Mouse (Mus musculus): ENCODE measurements around the gene Tmem204. TPM values are rescaled to one million over a fixed set of nuclear protein-coding genes. Genes with fewer than 3 reads are reported as not detected.

The Tmem204 gene
- polyA plus RNA-seq, 1 experiment from 2014 or later: 9.4 TPM

DNA sequence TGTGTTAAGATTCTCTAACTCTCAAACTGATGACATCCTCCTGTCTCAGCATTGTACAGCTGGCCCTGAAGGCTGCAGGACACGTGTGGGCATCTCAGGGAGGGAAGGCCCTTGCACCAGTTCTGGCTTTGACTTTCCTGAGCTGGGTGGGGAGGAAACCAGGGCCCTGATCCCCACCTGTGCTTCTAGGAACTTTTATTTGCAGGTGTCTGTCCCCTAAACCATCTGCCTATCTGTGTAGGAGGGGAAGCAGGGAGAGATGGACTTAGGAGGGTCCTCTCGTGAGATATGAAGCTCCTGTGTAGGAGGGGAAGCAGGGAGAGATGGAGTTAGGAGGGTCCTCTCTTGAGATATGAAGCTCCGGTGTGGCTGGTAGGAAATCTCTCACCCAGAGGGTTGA lies 504 bp downstream of the Tmem204 start:
- DNase-seq (no peak), ATAC-seq (no peak)
- H3K4me2 ChIP-seq (ENCODE audit: low read depth, low read length): no peak overlapping the region; the same call in 1 of the 2 replicates
- H3K36me3 ChIP-seq (replicated peaks; ENCODE audit: insufficient read depth, low read length): no peaks in the 10 kb centered on the region
- H3K9me3 ChIP-seq (ENCODE audit: low read length): no peaks in the 10 kb centered on the region
- H3K4me1 ChIP-seq (ENCODE audit: insufficient read depth): peaks cover 19% of the 10 kb centered on the region
- H3K9ac ChIP-seq (replicated peaks): no peak overlapping the region
- H3K27ac ChIP-seq (ENCODE audit: low read depth): no peak overlapping the region
- H3K4me3 ChIP-seq (ENCODE audit: low read depth, low read length): no peak overlapping the region
- WGBS (ENCODE audit: insufficient replicate concordance): 67% methylated on average over 3 of the region's 3 CpGs
- no peaks in the 10 kb centered on the region for H3K27me3 ChIP-seq (ENCODE audit: insufficient read depth, low read length)
- TF ChIP-seq CTCF (IDR thresholded peaks at IDR 0.05; ENCODE audit: low read depth) (no peak), EP300 (IDR thresholded peaks at IDR 0.05; ENCODE audit: low read depth) (no peak)

DNA sequence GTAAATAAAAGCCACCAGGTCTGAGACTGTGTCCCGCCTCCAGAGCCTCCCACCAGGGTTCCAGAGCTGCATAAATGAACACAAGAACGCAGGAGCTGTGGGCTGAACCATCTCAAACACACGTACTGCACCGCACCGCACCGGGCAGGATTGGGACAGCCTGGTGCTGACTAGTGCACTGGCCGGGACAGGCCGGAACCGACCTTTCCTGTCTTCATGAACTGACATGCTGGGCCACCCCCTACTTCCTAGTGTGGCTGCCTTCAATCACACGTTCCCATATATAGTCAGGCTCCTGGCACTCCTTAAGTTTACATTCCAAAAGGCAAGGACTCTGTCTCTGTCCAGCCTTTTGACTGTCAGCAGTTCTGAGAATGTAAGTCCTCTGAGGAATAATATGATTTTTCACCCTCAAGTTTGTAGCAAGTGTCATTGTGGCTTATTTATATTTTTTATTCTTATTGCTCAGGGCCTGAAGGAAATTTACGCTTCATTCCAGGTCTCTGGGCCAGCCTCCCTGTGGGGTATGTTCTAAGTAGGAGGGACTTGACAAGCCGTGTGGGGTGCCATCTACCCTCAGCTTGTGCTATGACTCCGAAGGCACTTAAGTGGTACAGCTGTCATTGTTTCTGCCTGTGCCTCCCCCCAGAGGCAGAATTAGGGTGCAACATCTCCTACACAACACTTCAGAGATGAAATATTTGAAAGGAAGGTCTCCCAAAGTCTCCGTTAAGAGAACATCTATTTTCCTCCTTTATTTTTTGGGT lies 1.1 kb downstream of the Tmem204 start:
- Histone ChIP-seq H3K36me3 (replicated peaks; ENCODE audit: insufficient read depth, low read length) (no peaks in the 10 kb centered on the region), H3K4me1 (ENCODE audit: insufficient read depth) (peaks cover 14% of the 10 kb centered on the region), H3K9ac (replicated peaks) (no peak overlapping the region), H3K27ac (ENCODE audit: low read depth) (peak overlapping the region; percentile 70), H3K4me3 (ENCODE audit: low read depth, low read length) (no peak overlapping the region), H3K4me2 (ENCODE audit: low read depth, low read length) (peak overlapping the region; percentile 2; the same call in 1 of the 2 replicates), H3K9me3 (ENCODE audit: low read length) (no peaks in the 10 kb centered on the region), H3K27me3 (ENCODE audit: insufficient read depth, low read length) (no peaks in the 10 kb centered on the region)
- DNase-seq: peak; percentile 22
- 48% methylated on average over 14 of the region's 14 CpGs for WGBS (ENCODE audit: insufficient replicate concordance)
- TF ChIP-seq EP300 (IDR thresholded peaks at IDR 0.05; ENCODE audit: low read depth): no peak
- TF ChIP-seq CTCF (IDR thresholded peaks at IDR 0.05; ENCODE audit: low read depth): peak; percentile 57
- ATAC-seq: peak; percentile 57

GRCm38 (mm10) chr17:25080960-25081381 lies 2.4 kb downstream of the Tmem204 start:
- H3K9ac ChIP-seq (replicated peaks): peak overlapping the region; percentile 60
- no peak for TF ChIP-seq CTCF (IDR thresholded peaks at IDR 0.05; ENCODE audit: low read depth)
- no peak for TF ChIP-seq EP300 (IDR thresholded peaks at IDR 0.05; ENCODE audit: low read depth)
- ATAC-seq (no peak; the same call in 1 of the 2 replicates), DNase-seq (no peak)
- H3K36me3 ChIP-seq (replicated peaks; ENCODE audit: insufficient read depth, low read length): no peaks in the 10 kb centered on the region
- peaks cover under 1% of the 10 kb centered on the region for H3K4me1 ChIP-seq (ENCODE audit: insufficient read depth)
- 52% methylated on average over 11 of the region's 11 CpGs for WGBS (ENCODE audit: insufficient replicate concordance)
- peak overlapping the region; percentile 48 for H3K4me3 ChIP-seq (ENCODE audit: low read depth, low read length)
- no peaks in the 10 kb centered on the region for H3K9me3 ChIP-seq (ENCODE audit: low read length)
- peak overlapping the region; percentile 45 for H3K4me2 ChIP-seq (ENCODE audit: low read depth, low read length)
- H3K27ac ChIP-seq (ENCODE audit: low read depth): peak overlapping the region; percentile 67
- H3K27me3 ChIP-seq (ENCODE audit: insufficient read depth, low read length): no peaks in the 10 kb centered on the region

- Histone ChIP-seq H3K4me3 (ENCODE audit: low read depth, low read length) (peak overlapping the region; percentile 48), H3K4me1 (ENCODE audit: insufficient read depth) (no peaks in the 10 kb centered on the region), H3K27ac (ENCODE audit: low read depth) (peak overlapping the region; percentile 67), H3K36me3 (replicated peaks; ENCODE audit: insufficient read depth, low read length) (no peaks in the 10 kb centered on the region), H3K9me3 (ENCODE audit: low read length) (no peaks in the 10 kb centered on the region), H3K9ac (replicated peaks) (peak overlapping the region; percentile 60), H3K27me3 (ENCODE audit: insufficient read depth, low read length) (no peaks in the 10 kb centered on the region), H3K4me2 (ENCODE audit: low read depth, low read length) (peak overlapping the region; percentile 45)
- WGBS (ENCODE audit: insufficient replicate concordance): 76% methylated on average over 13 of the region's 13 CpGs
- TF ChIP-seq EP300 (IDR thresholded peaks at IDR 0.05; ENCODE audit: low read depth) (no peak), CTCF (IDR thresholded peaks at IDR 0.05; ENCODE audit: low read depth) (no peak)
- DNase-seq: no peak
- no peak for ATAC-seq
Measured at GRCm38 (mm10) chr17:25080210-25080609, 3.2 kb downstream of the Tmem204 start.

DNA sequence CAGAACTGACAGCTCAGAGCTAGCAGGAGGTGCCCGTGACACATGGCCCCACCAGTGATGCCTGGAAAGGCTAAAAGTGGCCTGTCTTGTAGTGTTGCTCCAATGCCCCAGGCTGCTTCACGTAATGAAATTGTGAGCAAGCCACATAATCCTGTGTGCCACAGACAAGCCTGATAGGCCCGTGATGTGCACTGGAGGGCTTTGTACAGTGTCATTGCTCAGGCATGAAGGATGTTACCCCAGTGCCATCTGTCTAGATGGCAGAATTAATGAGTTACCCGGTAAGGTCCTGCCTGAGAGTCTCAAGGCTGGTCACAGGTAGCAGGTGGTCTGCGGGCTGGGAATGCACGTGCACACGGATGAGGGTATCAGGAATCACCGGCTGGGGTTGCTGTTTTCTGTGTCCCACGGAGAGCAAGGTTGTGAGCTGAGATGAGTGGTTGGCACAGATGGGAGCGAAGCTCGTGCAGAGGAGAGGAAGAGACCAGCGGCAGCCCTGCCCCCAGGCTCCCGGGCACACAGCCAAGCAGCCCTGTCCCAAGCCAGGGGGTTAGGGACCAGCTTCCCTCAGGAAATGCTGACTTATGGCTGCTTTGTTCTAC lies 5.5 kb downstream of the Tmem204 start:
- Histone ChIP-seq H3K4me1 (ENCODE audit: insufficient read depth) (no peaks in the 10 kb centered on the region), H3K4me3 (ENCODE audit: low read depth, low read length) (peak overlapping the region; percentile 48; the same call in 1 of the 2 replicates), H3K9ac (replicated peaks) (no peak overlapping the region), H3K4me2 (ENCODE audit: low read depth, low read length) (peak overlapping the region; percentile 55; the same call in 1 of the 2 replicates), H3K9me3 (ENCODE audit: low read length) (no peaks in the 10 kb centered on the region), H3K36me3 (replicated peaks; ENCODE audit: insufficient read depth, low read length) (no peaks in the 10 kb centered on the region), H3K27me3 (ENCODE audit: insufficient read depth, low read length) (no peaks in the 10 kb centered on the region), H3K27ac (ENCODE audit: low read depth) (no peak overlapping the region)
- TF ChIP-seq EP300 (IDR thresholded peaks at IDR 0.05; ENCODE audit: low read depth) (no peak), CTCF (IDR thresholded peaks at IDR 0.05; ENCODE audit: low read depth) (no peak)
- WGBS (ENCODE audit: insufficient replicate concordance): 61% methylated on average over 13 of the region's 13 CpGs
- DNase-seq (peak; percentile 64), ATAC-seq (no peak)

- no peaks in the 10 kb centered on the region for H3K4me1 ChIP-seq (ENCODE audit: insufficient read depth)
Measured at GRCm38 (mm10) chr17:25076906-25077305, 6.5 kb downstream of the Tmem204 start.

More at GRCm38 (mm10) chr17:25076906-25077305, 6.5 kb downstream of the Tmem204 start:
- 0 out of 2 replicates have a peak overlapping the region, but pooled peaks have one; percentile 55 for H3K4me2 ChIP-seq (ENCODE audit: low read depth, low read length)
- TF ChIP-seq EP300 (IDR thresholded peaks at IDR 0.05; ENCODE audit: low read depth): no peak
- TF ChIP-seq CTCF (IDR thresholded peaks at IDR 0.05; ENCODE audit: low read depth): no peak
- no peaks in the 10 kb centered on the region for H3K36me3 ChIP-seq (replicated peaks; ENCODE audit: insufficient read depth, low read length)
- H3K27ac ChIP-seq (ENCODE audit: low read depth): no peak overlapping the region
- no peak for DNase-seq
- no peak for ATAC-seq
- WGBS (ENCODE audit: insufficient replicate concordance): 88% methylated on average over 4 of the region's 4 CpGs
- no peaks in the 10 kb centered on the region for H3K27me3 ChIP-seq (ENCODE audit: insufficient read depth, low read length)
- H3K4me3 ChIP-seq (ENCODE audit: low read depth, low read length): no peak overlapping the region
- no peaks in the 10 kb centered on the region for H3K9me3 ChIP-seq (ENCODE audit: low read length)
- H3K9ac ChIP-seq (replicated peaks): no peak overlapping the region

Data from liver, postnatal 0 days (tissue).